Mouse (Mus musculus): Measurements from ENCODE around the gene Arap1. TPM values are rescaled to one million over a fixed set of nuclear protein-coding genes. Genes with fewer than 3 reads are reported as not detected.

Arap1 gene
- polyA plus RNA-seq, 1 experiment from 2014 or later, result 31.2 TPM

DNA sequence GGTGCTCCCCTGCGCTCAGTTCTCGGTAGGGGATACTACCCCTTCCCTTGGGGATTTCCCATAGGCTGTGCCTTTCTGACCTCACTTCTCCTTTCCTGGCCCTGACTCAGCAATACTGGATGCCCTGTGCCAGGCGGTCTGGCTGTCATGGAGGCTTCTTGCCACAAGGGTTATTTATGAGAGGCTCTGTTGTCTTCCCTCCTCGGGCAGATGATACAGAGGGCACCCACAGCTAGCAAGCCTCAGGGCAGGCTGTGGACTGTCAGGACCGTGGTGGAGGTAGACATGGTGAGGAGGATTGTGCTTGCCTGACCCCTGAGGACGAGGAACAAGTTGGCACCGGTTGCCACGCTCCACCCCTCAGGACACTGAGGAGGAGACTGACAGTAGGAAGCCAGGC is 34.5 kb downstream of the Arap1 start:
- no peak overlapping the region for H3K9ac ChIP-seq (ENCODE audit: low read depth, low read length)
- ATAC-seq, result no peak
- H3K27me3 ChIP-seq (replicated peaks; ENCODE audit: control insufficient read depth, insufficient read depth, low read length), result no peaks in the 10 kb centered on the region
- H3K9me3 ChIP-seq (ENCODE audit: control insufficient read depth), result no peaks in the 10 kb centered on the region
- 69% methylated on average over 8 of the region's 8 CpGs for WGBS
- TF ChIP-seq CTCF (IDR thresholded peaks at IDR 0.05; ENCODE audit: low read depth), result 0 out of 2 replicates have a peak, but pooled peaks have one; percentile 17
- H3K4me2 ChIP-seq (replicated peaks; ENCODE audit: low read depth), result no peak overlapping the region
- H3K4me1 ChIP-seq (replicated peaks; ENCODE audit: control insufficient read depth, insufficient read depth, low read length), result no peaks in the 10 kb centered on the region; the same call in 1 of the 2 replicates
- no peak overlapping the region for H3K27ac ChIP-seq (ENCODE audit: low read depth, low read length)
- H3K36me3 ChIP-seq (ENCODE audit: control insufficient read depth, insufficient read depth), result peaks cover 9% of the 10 kb centered on the region; the same call in 1 of the 2 replicates
- H3K4me3 ChIP-seq (ENCODE audit: low read depth, low read length), result no peak overlapping the region

GRCm38 (mm10) chr7:101383756-101384155 is 35.9 kb downstream of the Arap1 start:
- Histone ChIP-seq H3K36me3 (ENCODE audit: control insufficient read depth, insufficient read depth) (peaks cover 22% of the 10 kb centered on the region), H3K4me3 (ENCODE audit: low read depth, low read length) (no peak overlapping the region), H3K4me2 (replicated peaks; ENCODE audit: low read depth) (no peak overlapping the region), H3K4me1 (replicated peaks; ENCODE audit: control insufficient read depth, insufficient read depth, low read length) (no peaks in the 10 kb centered on the region), H3K27me3 (replicated peaks; ENCODE audit: control insufficient read depth, insufficient read depth, low read length) (no peaks in the 10 kb centered on the region), H3K9ac (ENCODE audit: low read depth, low read length) (no peak overlapping the region), H3K27ac (ENCODE audit: low read depth, low read length) (no peak overlapping the region; the same call in 1 of the 2 replicates), H3K9me3 (ENCODE audit: control insufficient read depth) (no peaks in the 10 kb centered on the region)
- no peak for TF ChIP-seq CTCF (IDR thresholded peaks at IDR 0.05; ENCODE audit: low read depth)
- ATAC-seq, result no peak
- 77% methylated on average over 3 of the region's 3 CpGs for WGBS

DNA sequence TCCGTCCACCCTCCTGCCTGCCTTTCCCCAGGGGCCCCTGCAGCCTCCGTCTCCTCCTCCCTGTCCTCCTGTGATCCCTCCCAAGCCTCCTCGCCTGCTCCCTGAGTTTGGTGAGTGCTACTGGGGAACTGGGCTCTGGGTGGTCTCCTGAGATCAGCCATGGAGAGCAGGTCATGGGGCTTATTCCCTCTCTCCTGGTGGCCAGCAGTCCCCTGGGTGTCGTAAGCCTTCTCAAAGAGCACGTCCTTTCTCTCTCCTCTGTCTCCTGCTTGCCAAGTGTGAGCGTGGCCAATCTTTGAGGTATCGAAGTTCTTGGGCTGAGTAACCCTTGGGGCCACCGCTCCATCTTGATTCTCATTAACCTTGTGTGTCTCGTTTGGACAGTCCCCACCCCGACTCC is 37.1 kb downstream of the Arap1 start:
- Histone ChIP-seq H3K9ac (ENCODE audit: low read depth, low read length) (peak overlapping the region; percentile 26; the same call in 1 of the 2 replicates), H3K27me3 (replicated peaks; ENCODE audit: control insufficient read depth, insufficient read depth, low read length) (no peaks in the 10 kb centered on the region), H3K27ac (ENCODE audit: low read depth, low read length) (no peak overlapping the region), H3K4me3 (ENCODE audit: low read depth, low read length) (no peak overlapping the region), H3K4me1 (replicated peaks; ENCODE audit: control insufficient read depth, insufficient read depth, low read length) (no peaks in the 10 kb centered on the region), H3K9me3 (ENCODE audit: control insufficient read depth) (no peaks in the 10 kb centered on the region), H3K4me2 (replicated peaks; ENCODE audit: low read depth) (peak overlapping the region; percentile 38), H3K36me3 (ENCODE audit: control insufficient read depth, insufficient read depth) (peaks cover 33% of the 10 kb centered on the region)
- WGBS, result 44% methylated on average over 10 of the region's 10 CpGs
- ATAC-seq, result no peak
- TF ChIP-seq CTCF (IDR thresholded peaks at IDR 0.05; ENCODE audit: low read depth), result no peak

- Histone ChIP-seq H3K9me3 (ENCODE audit: control insufficient read depth) (no peaks in the 10 kb centered on the region), H3K4me2 (replicated peaks; ENCODE audit: low read depth) (peak overlapping the region; percentile 38; the same call in 1 of the 2 replicates), H3K27me3 (replicated peaks; ENCODE audit: control insufficient read depth, insufficient read depth, low read length) (no peaks in the 10 kb centered on the region), H3K4me1 (replicated peaks; ENCODE audit: control insufficient read depth, insufficient read depth, low read length) (no peaks in the 10 kb centered on the region), H3K9ac (ENCODE audit: low read depth, low read length) (0 out of 2 replicates have a peak overlapping the region, but pooled peaks have one; percentile 22), H3K4me3 (ENCODE audit: low read depth, low read length) (no peak overlapping the region), H3K36me3 (ENCODE audit: control insufficient read depth, insufficient read depth) (peaks cover 37% of the 10 kb centered on the region), H3K27ac (ENCODE audit: low read depth, low read length) (no peak overlapping the region)
- ATAC-seq, result no peak
- TF ChIP-seq CTCF (IDR thresholded peaks at IDR 0.05; ENCODE audit: low read depth), result no peak
- 13% methylated on average over 6 of the region's 6 CpGs for whole genome bisulfite sequencing
Measured at GRCm38 (mm10) chr7:101385331-101385733, 37.5 kb downstream of the Arap1 start.

- 62% methylated on average over 10 of the region's 10 CpGs for WGBS
- no peaks in the 10 kb centered on the region for H3K27me3 ChIP-seq (replicated peaks; ENCODE audit: control insufficient read depth, insufficient read depth, low read length)
- H3K4me3 ChIP-seq (ENCODE audit: low read depth, low read length), result no peak overlapping the region
- H3K4me1 ChIP-seq (replicated peaks; ENCODE audit: control insufficient read depth, insufficient read depth, low read length), result no peaks in the 10 kb centered on the region
- H3K36me3 ChIP-seq (ENCODE audit: control insufficient read depth, insufficient read depth), result peaks cover 43% of the 10 kb centered on the region
- ATAC-seq, result no peak
- no peaks in the 10 kb centered on the region for H3K9me3 ChIP-seq (ENCODE audit: control insufficient read depth)
- 0 out of 2 replicates have a peak overlapping the region, but pooled peaks have one; percentile 22 for H3K9ac ChIP-seq (ENCODE audit: low read depth, low read length)
- H3K27ac ChIP-seq (ENCODE audit: low read depth, low read length), result no peak overlapping the region
- H3K4me2 ChIP-seq (replicated peaks; ENCODE audit: low read depth), result peak overlapping the region; percentile 38; the same call in 1 of the 2 replicates
- TF ChIP-seq CTCF (IDR thresholded peaks at IDR 0.05; ENCODE audit: low read depth), result no peak
Measured at GRCm38 (mm10) chr7:101385866-101386452, 38.1 kb downstream of the Arap1 start.

DNA sequence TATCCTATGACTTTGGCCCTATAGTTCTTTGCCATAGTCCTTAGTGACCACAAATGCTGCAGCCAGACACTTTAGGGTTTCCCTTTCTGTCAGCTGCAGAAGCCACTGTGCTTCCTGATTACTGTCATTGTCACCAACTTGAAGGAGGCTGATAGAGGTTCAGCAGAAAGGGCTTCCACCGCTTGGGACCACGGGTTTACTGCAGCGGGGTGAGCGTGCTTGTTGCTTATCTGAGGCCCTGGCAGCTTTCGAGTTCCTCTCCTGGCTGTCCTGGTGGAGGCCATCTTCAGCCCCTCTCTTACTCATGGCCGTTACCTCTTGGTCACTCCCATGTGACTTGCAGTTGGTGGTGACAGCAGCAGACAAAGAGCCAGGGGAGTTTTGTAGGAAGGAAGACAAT is 41.4 kb downstream of the Arap1 start:
- no peak overlapping the region for H3K4me2 ChIP-seq (replicated peaks; ENCODE audit: low read depth)
- ATAC-seq, result no peak
- H3K4me1 ChIP-seq (replicated peaks; ENCODE audit: control insufficient read depth, insufficient read depth, low read length), result 0 out of 2 replicates have a peak, but pooled peaks cover 5% of the 10 kb centered on the region
- H3K9me3 ChIP-seq (ENCODE audit: control insufficient read depth), result no peaks in the 10 kb centered on the region
- TF ChIP-seq CTCF (IDR thresholded peaks at IDR 0.05; ENCODE audit: low read depth), result no peak
- H3K27ac ChIP-seq (ENCODE audit: low read depth, low read length), result no peak overlapping the region
- H3K27me3 ChIP-seq (replicated peaks; ENCODE audit: control insufficient read depth, insufficient read depth, low read length), result no peaks in the 10 kb centered on the region
- no peak overlapping the region for H3K9ac ChIP-seq (ENCODE audit: low read depth, low read length)
- no peak overlapping the region for H3K4me3 ChIP-seq (ENCODE audit: low read depth, low read length)
- 79% methylated on average over 6 of the region's 6 CpGs for WGBS
- H3K36me3 ChIP-seq (ENCODE audit: control insufficient read depth, insufficient read depth), result peaks cover 64% of the 10 kb centered on the region
